Mouse (Mus musculus): Measurements from ENCODE around the gene Map4k2. TPM values are rescaled to one million over a fixed set of nuclear protein-coding genes. Genes with fewer than 3 reads are reported as not detected.

Gene Map4k2
- polyA plus RNA-seq, 1 experiment from 2014 or later, result 9.9 TPM

DNA sequence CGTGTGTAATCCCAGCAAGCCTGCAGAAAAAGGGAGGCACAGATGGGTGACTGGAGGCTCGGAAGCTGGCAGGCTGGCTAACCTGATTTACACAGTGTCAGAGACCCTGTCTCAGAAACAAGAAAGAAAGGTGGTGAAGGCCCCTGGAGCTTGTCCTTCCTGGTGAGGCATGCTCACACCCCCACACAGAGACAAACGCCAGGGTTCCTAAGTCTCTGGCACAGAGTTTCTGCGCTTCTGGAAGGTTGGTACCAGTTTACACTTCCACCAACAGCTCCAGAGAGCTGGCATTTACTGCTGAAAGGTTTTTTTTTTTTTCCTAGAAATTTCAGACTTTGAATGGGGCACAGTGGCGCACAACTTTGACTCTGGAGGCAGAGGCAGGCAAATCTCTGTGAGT is 55.3 kb downstream of the Map4k2 start:
- H3K4me3 ChIP-seq (ENCODE audit: low read depth, low read length), result no peak overlapping the region
- H3K36me3 ChIP-seq (ENCODE audit: control insufficient read depth, insufficient read depth, low read length), result no peaks in the 10 kb centered on the region
- ATAC-seq (ENCODE audit: low read depth), result no peak
- H3K27me3 ChIP-seq (replicated peaks; ENCODE audit: control insufficient read depth, insufficient read depth, low read length), result peaks cover 22% of the 10 kb centered on the region
- whole genome bisulfite sequencing, result 91% methylated on average over 5 of the region's 5 CpGs
- H3K27ac ChIP-seq (replicated peaks; ENCODE audit: low read depth, low read length), result no peak overlapping the region
- H3K4me1 ChIP-seq (ENCODE audit: control insufficient read depth, insufficient read depth, low read length), result peaks cover 23% of the 10 kb centered on the region
- H3K9me3 ChIP-seq (ENCODE audit: control insufficient read depth, low read length), result no peaks in the 10 kb centered on the region
- no peak overlapping the region for H3K9ac ChIP-seq (ENCODE audit: low read depth, low read length)
- no peak overlapping the region for H3K4me2 ChIP-seq (ENCODE audit: low read depth, low read length)
- DNase-seq (ENCODE audit: low spot score), result no peak

DNA sequence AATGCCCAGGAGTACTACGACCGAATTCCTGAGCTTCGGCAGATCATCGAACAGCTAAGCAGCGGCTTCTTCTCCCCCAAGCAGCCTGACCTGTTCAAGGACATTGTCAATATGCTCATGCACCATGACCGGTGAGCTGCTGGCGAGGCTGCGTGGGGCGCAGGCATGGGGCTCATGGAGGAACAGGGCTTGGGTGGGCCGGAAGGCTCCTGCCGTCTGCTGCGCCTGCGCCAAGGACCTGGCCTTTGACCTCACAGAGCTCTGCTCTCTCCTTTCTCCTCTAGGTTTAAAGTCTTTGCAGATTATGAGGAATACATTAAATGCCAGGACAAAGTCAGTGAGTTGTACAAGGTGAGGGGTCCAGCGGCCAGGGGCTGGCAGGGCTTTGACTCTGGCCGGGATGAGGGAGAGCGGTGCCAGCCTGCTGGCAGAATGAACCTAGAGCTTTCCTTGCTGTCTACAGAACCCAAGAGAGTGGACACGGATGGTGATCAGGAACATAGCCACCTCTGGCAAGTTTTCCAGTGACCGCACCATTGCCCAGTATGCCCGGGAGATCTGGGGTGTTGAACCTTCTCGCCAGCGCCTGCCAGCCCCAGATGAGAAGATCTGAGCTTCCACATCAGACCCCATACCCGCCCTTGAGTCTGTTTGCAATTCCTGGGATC is 56.8 kb downstream of the Map4k2 start:
- Histone ChIP-seq H3K27me3 (replicated peaks; ENCODE audit: control insufficient read depth, insufficient read depth, low read length) (peaks cover 37% of the 10 kb centered on the region), H3K4me2 (ENCODE audit: low read depth, low read length) (no peak overlapping the region), H3K4me3 (ENCODE audit: low read depth, low read length) (0 out of 2 replicates have a peak overlapping the region, but pooled peaks have one; percentile 66), H3K9me3 (ENCODE audit: control insufficient read depth, low read length) (no peaks in the 10 kb centered on the region), H3K9ac (ENCODE audit: low read depth, low read length) (no peak overlapping the region), H3K27ac (replicated peaks; ENCODE audit: low read depth, low read length) (no peak overlapping the region), H3K4me1 (ENCODE audit: control insufficient read depth, insufficient read depth, low read length) (peaks cover 32% of the 10 kb centered on the region), H3K36me3 (ENCODE audit: control insufficient read depth, insufficient read depth, low read length) (no peaks in the 10 kb centered on the region)
- DNase-seq (ENCODE audit: low spot score) (no peak), ATAC-seq (ENCODE audit: low read depth) (no peak)
- 85% methylated on average over 22 of the region's 22 CpGs for WGBS

DNA sequence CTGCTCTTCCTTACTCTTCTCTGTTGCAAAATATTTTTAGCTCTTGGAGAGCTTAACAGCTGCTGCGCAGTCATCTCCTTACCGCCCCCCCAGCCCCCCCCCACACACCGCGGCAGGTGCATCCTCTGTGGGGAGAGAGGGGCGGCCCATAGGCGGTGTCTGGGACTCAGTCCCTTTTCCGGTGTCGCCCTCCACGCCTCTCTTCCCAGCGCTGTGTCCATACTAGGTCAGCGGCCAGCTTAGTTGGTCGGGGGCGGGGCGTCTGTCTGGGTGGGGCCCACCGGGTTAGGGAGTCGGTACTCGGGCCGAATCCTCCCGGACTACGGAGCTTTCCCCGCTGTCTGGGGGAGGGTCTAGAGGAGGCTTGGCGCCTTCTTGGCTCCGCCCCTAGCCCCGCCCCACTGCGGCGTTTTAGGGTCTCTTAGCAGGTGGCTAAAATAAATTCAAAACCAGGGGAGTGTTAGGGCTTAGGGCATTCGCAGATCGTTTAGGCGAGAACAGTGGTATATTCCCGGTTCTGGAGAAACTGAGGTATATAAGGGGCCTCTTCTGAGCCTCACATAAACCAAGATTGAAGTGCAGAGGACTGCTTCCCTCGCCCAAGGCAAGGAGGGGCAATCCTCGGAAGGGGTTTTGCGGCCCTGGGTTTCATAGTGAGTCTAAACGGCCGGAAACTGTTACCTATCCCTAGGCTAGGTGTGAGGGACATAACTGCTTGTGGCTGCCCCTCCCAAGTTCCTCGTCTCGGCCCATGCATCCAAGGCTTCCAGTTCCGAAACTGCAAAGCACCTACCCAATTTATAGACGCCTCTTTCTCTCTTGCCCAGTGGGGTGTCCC is 57.7 kb downstream of the Map4k2 start:
- H3K4me2 ChIP-seq (ENCODE audit: low read depth, low read length), result peak overlapping the region; percentile 99
- H3K4me1 ChIP-seq (ENCODE audit: control insufficient read depth, insufficient read depth, low read length), result peaks cover 32% of the 10 kb centered on the region
- H3K9ac ChIP-seq (ENCODE audit: low read depth, low read length), result peak overlapping the region; percentile 68
- H3K27me3 ChIP-seq (replicated peaks; ENCODE audit: control insufficient read depth, insufficient read depth, low read length), result peaks cover 38% of the 10 kb centered on the region
- peak; percentile 58 for DNase-seq (ENCODE audit: low spot score)
- H3K36me3 ChIP-seq (ENCODE audit: control insufficient read depth, insufficient read depth, low read length), result no peaks in the 10 kb centered on the region
- 0 out of 2 replicates have a peak overlapping the region, but pooled peaks have one; percentile 11 for H3K27ac ChIP-seq (replicated peaks; ENCODE audit: low read depth, low read length)
- peak overlapping the region; percentile 66 for H3K4me3 ChIP-seq (ENCODE audit: low read depth, low read length)
- WGBS, result under 1% methylated on average over 37 of the region's 39 CpGs
- ATAC-seq (ENCODE audit: low read depth), result peak; percentile 54
- no peaks in the 10 kb centered on the region for H3K9me3 ChIP-seq (ENCODE audit: control insufficient read depth, low read length)

DNA sequence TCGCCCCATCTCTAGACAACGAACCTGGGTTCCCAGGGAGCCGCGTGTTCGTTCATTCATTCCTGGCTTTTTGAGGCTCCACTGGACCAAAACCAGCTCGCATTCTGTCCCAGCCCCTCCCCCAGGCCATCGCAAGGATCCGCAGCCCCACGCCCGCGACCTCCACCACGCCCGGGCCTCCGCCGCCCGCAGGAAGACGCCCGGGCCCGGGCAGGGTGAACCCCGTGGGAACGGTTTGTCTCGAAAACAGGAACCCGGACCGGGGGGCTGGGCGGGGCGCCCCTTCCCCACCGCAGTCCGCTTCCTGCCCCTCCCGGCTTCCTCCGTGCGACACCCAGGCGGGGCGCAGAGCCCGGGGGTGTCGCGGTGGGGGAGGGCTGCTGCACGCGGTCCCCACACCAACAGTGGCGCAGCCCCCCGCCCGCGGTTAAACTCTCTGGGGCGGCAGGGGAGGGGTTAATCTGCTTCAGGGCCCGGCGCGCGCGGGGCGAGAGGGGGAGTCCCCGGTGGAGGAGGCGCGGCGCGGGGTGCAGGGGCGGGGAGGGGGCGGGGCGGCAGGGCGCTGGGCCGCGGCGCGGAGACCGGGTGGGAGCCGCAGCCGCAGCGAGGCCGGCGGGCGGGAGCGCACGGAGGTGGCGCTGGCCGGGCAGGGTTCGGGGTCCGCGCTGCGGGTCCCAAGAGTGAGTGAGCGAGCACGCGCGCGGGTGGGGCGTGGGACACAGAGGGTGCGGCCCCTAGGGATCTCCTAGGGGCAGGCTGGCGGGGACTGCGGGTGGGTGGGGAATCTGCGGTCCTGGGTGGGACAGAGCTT is 58.6 kb downstream of the Map4k2 start, which contains the start of gene Rasgrp2:
Gene Rasgrp2, plus strand, starts transcription at position 56 of the 811 bp plus-strand sequence.
- Histone ChIP-seq H3K4me1 (ENCODE audit: control insufficient read depth, insufficient read depth, low read length) (peaks cover 32% of the 10 kb centered on the region), H3K27ac (replicated peaks; ENCODE audit: low read depth, low read length) (0 out of 2 replicates have a peak within 1 kb of the TSS, but pooled peaks have one; percentile 21), H3K4me2 (ENCODE audit: low read depth, low read length) (peak within 1 kb of the TSS; percentile 99), H3K27me3 (replicated peaks; ENCODE audit: control insufficient read depth, insufficient read depth, low read length) (peaks cover 38% of the 10 kb centered on the region), H3K4me3 (ENCODE audit: low read depth, low read length) (peak within 1 kb of the TSS; percentile 66), H3K9ac (ENCODE audit: low read depth, low read length) (peak within 1 kb of the TSS; percentile 68), H3K9me3 (ENCODE audit: control insufficient read depth, low read length) (no peaks in the 10 kb centered on the region), H3K36me3 (ENCODE audit: control insufficient read depth, insufficient read depth, low read length) (no peaks in the 10 kb centered on the region)
- under 1% methylated on average over 46 of the region's 87 CpGs for WGBS
- ATAC-seq (ENCODE audit: low read depth) (peak; percentile 15; the same call in 1 of the 2 replicates), DNase-seq (ENCODE audit: low spot score) (no peak)

DNA sequence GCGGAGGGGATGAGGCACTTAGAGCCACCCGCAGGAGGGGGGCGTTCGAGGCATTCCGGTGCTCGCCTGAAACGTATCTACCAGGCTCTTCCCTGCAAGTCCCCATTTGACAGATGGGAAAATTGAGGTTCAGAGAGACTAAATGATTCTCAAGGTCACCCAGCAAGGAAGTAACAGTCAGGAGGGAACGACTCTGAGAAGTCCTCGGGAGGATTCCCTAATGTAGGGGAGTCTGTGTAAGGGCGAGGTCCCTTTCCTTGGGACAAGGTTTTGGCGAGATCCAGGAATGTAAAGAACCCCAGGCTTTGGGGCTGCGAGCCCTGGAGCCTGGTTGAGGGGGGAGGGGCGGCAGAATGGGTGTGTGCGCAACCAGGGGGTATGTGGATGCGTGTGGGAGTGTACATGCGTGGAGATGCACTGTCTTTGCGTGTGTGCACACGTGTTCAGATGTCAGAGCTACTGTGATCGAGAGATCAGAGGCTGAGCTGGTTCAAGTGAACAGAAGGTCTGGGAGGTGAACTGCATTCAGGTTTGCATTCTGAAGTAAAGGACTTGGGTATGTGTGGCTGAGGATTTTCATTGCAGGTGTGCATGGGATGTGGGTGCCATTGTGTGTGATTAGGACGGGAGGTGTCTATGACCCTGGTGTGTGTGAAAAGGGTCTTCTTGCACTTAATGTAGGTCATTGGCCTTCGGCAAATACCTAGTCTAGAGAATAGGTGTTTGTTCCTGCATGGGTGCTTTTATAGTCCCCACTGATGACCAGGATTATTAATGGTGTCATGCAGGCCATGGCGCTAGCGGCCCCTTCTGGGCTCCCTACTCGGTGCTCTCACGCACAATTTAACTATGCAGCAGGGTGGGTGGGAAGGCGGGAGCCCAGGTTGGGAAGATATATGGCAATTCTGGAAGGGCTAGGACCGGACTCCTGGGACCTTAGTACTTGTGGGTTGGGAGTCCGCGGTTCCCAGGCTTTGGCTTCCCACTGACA is 59.5 kb downstream of the Map4k2 start:
- 2% methylated on average over 29 of the region's 29 CpGs for WGBS
- H3K4me3 ChIP-seq (ENCODE audit: low read depth, low read length), result peak overlapping the region; percentile 66
- H3K36me3 ChIP-seq (ENCODE audit: control insufficient read depth, insufficient read depth, low read length), result no peaks in the 10 kb centered on the region
- no peak for ATAC-seq (ENCODE audit: low read depth)
- H3K9ac ChIP-seq (ENCODE audit: low read depth, low read length), result peak overlapping the region; percentile 68
- no peak overlapping the region for H3K27ac ChIP-seq (replicated peaks; ENCODE audit: low read depth, low read length)
- H3K9me3 ChIP-seq (ENCODE audit: control insufficient read depth, low read length), result no peaks in the 10 kb centered on the region
- DNase-seq (ENCODE audit: low spot score), result no peak
- peaks cover 38% of the 10 kb centered on the region for H3K27me3 ChIP-seq (replicated peaks; ENCODE audit: control insufficient read depth, insufficient read depth, low read length)
- peak overlapping the region; percentile 99 for H3K4me2 ChIP-seq (ENCODE audit: low read depth, low read length)
- H3K4me1 ChIP-seq (ENCODE audit: control insufficient read depth, insufficient read depth, low read length), result peaks cover 32% of the 10 kb centered on the region

DNA sequence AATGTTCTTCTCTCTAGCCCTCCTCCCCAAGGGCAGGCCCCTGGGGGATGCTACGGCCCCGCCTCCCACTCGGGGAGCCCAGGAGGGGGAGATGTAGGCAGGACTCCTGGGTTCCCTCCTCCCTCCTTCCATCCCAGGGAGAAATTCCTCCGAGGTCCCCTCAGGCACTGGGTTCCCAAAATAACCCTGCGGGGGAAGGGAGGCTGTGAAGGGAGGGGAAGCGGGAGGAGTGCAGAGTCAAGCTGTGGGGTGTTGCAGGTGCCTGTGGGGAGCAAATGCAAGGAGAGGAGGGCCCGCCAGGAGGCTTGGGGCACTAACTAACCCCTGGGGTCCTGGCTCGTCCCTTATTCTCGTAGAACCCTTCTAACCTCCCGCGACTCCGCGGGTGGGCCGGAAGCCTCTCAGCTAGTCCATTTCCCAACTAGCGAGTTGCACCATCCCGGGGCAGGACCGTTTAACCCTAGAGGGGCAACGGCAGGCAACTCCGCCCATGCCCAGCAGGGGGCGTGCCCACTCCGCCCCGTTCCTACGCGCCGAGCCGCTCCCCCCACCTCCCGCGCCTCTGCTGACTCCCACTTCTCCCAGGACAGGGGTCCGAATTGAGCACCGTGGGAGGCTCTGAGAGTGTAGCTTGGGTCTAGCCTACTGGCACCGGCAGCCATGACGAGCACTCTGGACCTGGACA is 60.3 kb downstream of the Map4k2 start:
- 1% methylated on average over 22 of the region's 32 CpGs for WGBS
- peaks cover 38% of the 10 kb centered on the region for H3K27me3 ChIP-seq (replicated peaks; ENCODE audit: control insufficient read depth, insufficient read depth, low read length)
- no peaks in the 10 kb centered on the region for H3K9me3 ChIP-seq (ENCODE audit: control insufficient read depth, low read length)
- peaks cover 32% of the 10 kb centered on the region for H3K4me1 ChIP-seq (ENCODE audit: control insufficient read depth, insufficient read depth, low read length)
- H3K27ac ChIP-seq (replicated peaks; ENCODE audit: low read depth, low read length), result no peak overlapping the region
- DNase-seq (ENCODE audit: low spot score), result peak; percentile 57
- H3K4me3 ChIP-seq (ENCODE audit: low read depth, low read length), result peak overlapping the region; percentile 66
- peak overlapping the region; percentile 99 for H3K4me2 ChIP-seq (ENCODE audit: low read depth, low read length)
- ATAC-seq (ENCODE audit: low read depth), result peak; percentile 4; the same call in 1 of the 2 replicates
- peak overlapping the region; percentile 58 for H3K9ac ChIP-seq (ENCODE audit: low read depth, low read length)
- no peaks in the 10 kb centered on the region for H3K36me3 ChIP-seq (ENCODE audit: control insufficient read depth, insufficient read depth, low read length)

GRCm38 (mm10) chr19:6401951-6402350 is 61.0 kb downstream of the Map4k2 start:
- no peak for DNase-seq (ENCODE audit: low spot score)
- 6% methylated on average over 8 of the region's 9 CpGs for WGBS
- no peaks in the 10 kb centered on the region for H3K36me3 ChIP-seq (ENCODE audit: control insufficient read depth, insufficient read depth, low read length)
- peak overlapping the region; percentile 66 for H3K4me3 ChIP-seq (ENCODE audit: low read depth, low read length)
- peak overlapping the region; percentile 58 for H3K9ac ChIP-seq (ENCODE audit: low read depth, low read length)
- H3K27me3 ChIP-seq (replicated peaks; ENCODE audit: control insufficient read depth, insufficient read depth, low read length), result peaks cover 38% of the 10 kb centered on the region
- peak overlapping the region; percentile 99 for H3K4me2 ChIP-seq (ENCODE audit: low read depth, low read length)
- H3K27ac ChIP-seq (replicated peaks; ENCODE audit: low read depth, low read length), result no peak overlapping the region
- no peaks in the 10 kb centered on the region for H3K9me3 ChIP-seq (ENCODE audit: control insufficient read depth, low read length)
- ATAC-seq (ENCODE audit: low read depth), result no peak
- H3K4me1 ChIP-seq (ENCODE audit: control insufficient read depth, insufficient read depth, low read length), result peaks cover 32% of the 10 kb centered on the region
